Mouse (Mus musculus): ENCODE results near the gene Btbd35f19.
"Not testable (repeated sequence)": the region's sequence is repeated elsewhere in the genome, so short reads cannot be mapped to it uniquely, and the experiment has no call there.

Gene Btbd35f19

GRCm38 (mm10) chrX:31383818-31384217 lies at the start of gene Btbd35f19:
Btbd35f19 (minus strand) TSS chrX:31383918.
- H3K36me3 ChIP-seq (ENCODE audit: insufficient read depth, low read length): not testable (repeated sequence)

GRCm38 (mm10) chrX:31341924-31342323 lies 41.8 kb downstream of the Btbd35f19 start:
- H3K9me3 ChIP-seq (ENCODE audit: low read length); H3K4me1 ChIP-seq (replicated peaks; ENCODE audit: low read depth, low read length); H3K4me3 ChIP-seq (replicated peaks; ENCODE audit: low read length); H3K36me3 ChIP-seq (ENCODE audit: insufficient read depth, low read length); H3K27me3 ChIP-seq (ENCODE audit: insufficient read depth, low read length): not testable (repeated sequence)

More at GRCm38 (mm10) chrX:31383818-31384217, at the start of gene Btbd35f19:
- not testable (repeated sequence) for H3K27me3 ChIP-seq (ENCODE audit: insufficient read depth, low read length); H3K4me3 ChIP-seq (replicated peaks; ENCODE audit: low read length); H3K9me3 ChIP-seq (ENCODE audit: low read length); H3K4me1 ChIP-seq (replicated peaks; ENCODE audit: low read depth, low read length)

GRCm38 (mm10) chrX:31336154-31336553 lies 47.6 kb downstream of the Btbd35f19 start, which contains the start of gene Btbd35f26:
Btbd35f26 (plus strand) TSS chrX:31336454.
- not testable (repeated sequence) for H3K4me3 ChIP-seq (replicated peaks; ENCODE audit: low read length); H3K36me3 ChIP-seq (ENCODE audit: insufficient read depth, low read length); H3K9me3 ChIP-seq (ENCODE audit: low read length); H3K27me3 ChIP-seq (ENCODE audit: insufficient read depth, low read length); H3K4me1 ChIP-seq (replicated peaks; ENCODE audit: low read depth, low read length)

Measured in E14TG2a.4 (cell line).